Mouse (Mus musculus) heart, embryonic 11.5 days (tissue): ENCODE data around the gene Pcgf3. TPM values are rescaled to one million over a fixed set of nuclear protein-coding genes. Genes with fewer than 3 reads are reported as not detected.
A peak's percentile ranks its signal among the peaks of the same experiment; 100 is the strongest.

ENCODE experiments used
- ATAC-seq: fragments of 200-750 bp; cut with Nextera tagmentation; replicated peaks from 2 replicates; pipeline ENCODE4 v1.8.0; 2017; ENCODE audit warnings: moderate library complexity; ENCODE audit not compliant: insufficient number of reproducible peaks, low FRiP score, low TSS enrichment
- H3K27ac ChIP-seq: fragments of 300-500 bp; sonication (generic); 2 replicates; pipeline ENCODE4 v1.5.1; 2014; ENCODE audit warnings: mild to moderate bottlenecking, low read depth, low read length
- H3K27me3 ChIP-seq: fragments of 300-500 bp; sonication (generic); 2 replicates; pipeline ENCODE4 v1.6.1; 2014; ENCODE audit warnings: mild to moderate bottlenecking, low read length, mixed read lengths; ENCODE audit not compliant: control insufficient read depth, insufficient read depth
- H3K36me3 ChIP-seq: fragments of 300-500 bp; sonication (generic); 2 replicates; pipeline ENCODE4 v1.6.1; 2014; ENCODE audit warnings: mild to moderate bottlenecking, low read length, moderate library complexity, mixed read lengths; ENCODE audit not compliant: control insufficient read depth, insufficient read depth
- H3K4me1 ChIP-seq: fragments of 300-500 bp; sonication (generic); 2 replicates; pipeline ENCODE4 v1.6.1; 2014; ENCODE audit warnings: low read length; ENCODE audit not compliant: control insufficient read depth, insufficient read depth
- H3K4me2 ChIP-seq: fragments of 300-500 bp; sonication (generic); 2 replicates; pipeline ENCODE4 v1.6.1; 2014; ENCODE audit warnings: mild to moderate bottlenecking, moderate library complexity
- H3K4me3 ChIP-seq: fragments of 300-500 bp; sonication (generic); 2 replicates; pipeline ENCODE4 v1.5.1; 2014; ENCODE audit warnings: low read depth, low read length
- H3K9ac ChIP-seq: fragments of 300-500 bp; sonication (generic); 2 replicates; pipeline ENCODE4 v1.6.1; 2014; ENCODE audit warnings: mild to moderate bottlenecking, low read depth, low read length, moderate library complexity
- H3K9me3 ChIP-seq: fragments of 300-500 bp; sonication (generic); replicated peaks from 2 replicates; pipeline ENCODE4 v1.6.1; 2016; ENCODE audit warnings: low read length; ENCODE audit not compliant: control insufficient read depth
- WGBS: fragments of 180-500 bp; shearing (Covaris S2); extraction: QIAGEN DNeasy Blood & Tissue Kit; methylation state at CpG from one replicate; pipeline ENCODE4 v1.1.7; 2014; ENCODE audit not compliant: insufficient replicate concordance; 5-methylcytosine and 5-hydroxymethylcytosine counted together
- polyA plus RNA-seq: library from polyadenylated mRNA; unstranded; fragments of >200 nt; fragmentation: Nextera tagmentation; extraction: Ambion mirVana; gene quantifications from 2 replicates; pipeline ENCODE4 v1.2.1, GENCODE M21; 2014

The Pcgf3 gene
- 24.4 and 24.6 TPM in 2 replicates for polyA plus RNA-seq

- WGBS = under 1% methylated on average over 50 of the region's 62 CpGs
- H3K27me3 ChIP-seq = peaks cover 4% of the 10 kb centered on the region; the same call in 1 of the 2 replicates
- H3K36me3 ChIP-seq = no peaks in the 10 kb centered on the region
- peak within 1 kb of the TSS; percentile 89 for H3K27ac ChIP-seq
- peak within 1 kb of the TSS; percentile 93 for H3K4me3 ChIP-seq
- H3K4me2 ChIP-seq = peak within 1 kb of the TSS; percentile 75
- H3K4me1 ChIP-seq = peaks cover 36% of the 10 kb centered on the region
- ATAC-seq = peak; percentile 96
- peak within 1 kb of the TSS; percentile 100 for H3K9ac ChIP-seq
- no peaks in the 10 kb centered on the region for H3K9me3 ChIP-seq
Measured at GRCm38 (mm10) chr5:108461082-108462065, at the start of gene Pcgf3. Gene Pcgf3, plus strand, starts transcription at chr5:108461232.

- Histone ChIP-seq H3K36me3 (no peaks in the 10 kb centered on the region), H3K4me2 (no peak overlapping the region), H3K9ac (no peak overlapping the region), H3K4me1 (no peaks in the 10 kb centered on the region), H3K4me3 (no peak overlapping the region), H3K9me3 (no peaks in the 10 kb centered on the region), H3K27me3 (no peaks in the 10 kb centered on the region), H3K27ac (no peak overlapping the region)
- ATAC-seq = no peak
- 69% methylated on average over 2 of the region's 2 CpGs for WGBS
Measured at GRCm38 (mm10) chr5:108414711-108415110, 46.3 kb upstream of the Pcgf3 start.

GRCm38 (mm10) chr5:108422741-108423140 lies 38.3 kb upstream of the Pcgf3 start:
- no peak overlapping the region for H3K27ac ChIP-seq
- no peak for ATAC-seq
- H3K4me1 ChIP-seq = no peaks in the 10 kb centered on the region
- 79% methylated on average over 3 of the region's 3 CpGs for WGBS
- no peak overlapping the region for H3K9ac ChIP-seq
- H3K36me3 ChIP-seq = no peaks in the 10 kb centered on the region
- H3K9me3 ChIP-seq = no peaks in the 10 kb centered on the region
- H3K27me3 ChIP-seq = peaks cover 2% of the 10 kb centered on the region; the same call in 1 of the 2 replicates
- H3K4me2 ChIP-seq = no peak overlapping the region
- H3K4me3 ChIP-seq = no peak overlapping the region

- ATAC-seq = no peak
- no peaks in the 10 kb centered on the region for H3K36me3 ChIP-seq
- H3K9me3 ChIP-seq = no peaks in the 10 kb centered on the region
- H3K4me1 ChIP-seq = no peaks in the 10 kb centered on the region
- no peak overlapping the region for H3K9ac ChIP-seq
- 81% methylated on average over 2 of the region's 2 CpGs for WGBS
- H3K27ac ChIP-seq = no peak overlapping the region
- peaks cover 2% of the 10 kb centered on the region; the same call in 1 of the 2 replicates for H3K27me3 ChIP-seq
- H3K4me3 ChIP-seq = no peak overlapping the region
- no peak overlapping the region for H3K4me2 ChIP-seq
Measured at GRCm38 (mm10) chr5:108423427-108423826, 37.6 kb upstream of the Pcgf3 start.

GRCm38 (mm10) chr5:108427186-108427585 lies 33.8 kb upstream of the Pcgf3 start:
- H3K36me3 ChIP-seq = peaks cover 13% of the 10 kb centered on the region
- H3K9ac ChIP-seq = no peak overlapping the region
- no peak overlapping the region for H3K4me3 ChIP-seq
- no peaks in the 10 kb centered on the region for H3K4me1 ChIP-seq
- ATAC-seq = no peak
- 50% methylated on average over 1 of the region's 1 CpGs for WGBS
- H3K27me3 ChIP-seq = no peaks in the 10 kb centered on the region
- H3K4me2 ChIP-seq = no peak overlapping the region
- H3K27ac ChIP-seq = no peak overlapping the region
- H3K9me3 ChIP-seq = no peaks in the 10 kb centered on the region

GRCm38 (mm10) chr5:108431196-108431595 lies 29.8 kb upstream of the Pcgf3 start:
- WGBS = 80% methylated on average over 6 of the region's 6 CpGs
- Histone ChIP-seq H3K4me3 (no peak overlapping the region), H3K36me3 (peaks cover 13% of the 10 kb centered on the region), H3K27ac (no peak overlapping the region), H3K4me2 (no peak overlapping the region), H3K9me3 (no peaks in the 10 kb centered on the region), H3K9ac (no peak overlapping the region), H3K27me3 (no peaks in the 10 kb centered on the region), H3K4me1 (peaks cover 8% of the 10 kb centered on the region; the same call in 1 of the 2 replicates)
- no peak for ATAC-seq

- Histone ChIP-seq H3K4me2 (peak within 1 kb of the TSS; percentile 73), H3K36me3 (peaks cover 13% of the 10 kb centered on the region), H3K9me3 (no peaks in the 10 kb centered on the region), H3K27me3 (0 out of 2 replicates have a peak, but pooled peaks cover 3% of the 10 kb centered on the region), H3K4me3 (peak within 1 kb of the TSS; percentile 97), H3K9ac (peak within 1 kb of the TSS; percentile 96), H3K4me1 (peaks cover 8% of the 10 kb centered on the region; the same call in 1 of the 2 replicates), H3K27ac (peak within 1 kb of the TSS; percentile 74)
- peak; percentile 74 for ATAC-seq
- under 1% methylated on average over 42 of the region's 42 CpGs for WGBS
Measured at GRCm38 (mm10) chr5:108433804-108434587, 27.0 kb upstream of the Pcgf3 start, which contains the start of gene Atp5k. Gene Atp5k, minus strand, starts transcription at chr5:108434448.

- H3K36me3 ChIP-seq = peaks cover 7% of the 10 kb centered on the region; the same call in 1 of the 2 replicates
- WGBS = 71% methylated on average over 2 of the region's 2 CpGs
- H3K27me3 ChIP-seq = 0 out of 2 replicates have a peak, but pooled peaks cover 3% of the 10 kb centered on the region
- H3K9ac ChIP-seq = no peak overlapping the region
- no peak overlapping the region for H3K4me3 ChIP-seq
- ATAC-seq = no peak
- H3K4me1 ChIP-seq = peaks cover 8% of the 10 kb centered on the region; the same call in 1 of the 2 replicates
- H3K4me2 ChIP-seq = no peak overlapping the region
- H3K9me3 ChIP-seq = no peaks in the 10 kb centered on the region
- no peak overlapping the region for H3K27ac ChIP-seq
Measured at GRCm38 (mm10) chr5:108436101-108436500, 24.9 kb upstream of the Pcgf3 start.
